Mouse (Mus musculus) liver, embryonic 14.5 days (tissue): Measurements from ENCODE around the gene Focad.

Source experiments
- CTCF ChIP-seq: IDR thresholded peaks from 2 replicates; pipeline ENCODE4 v1.5.1; 2016; ENCODE audit warnings: antibody characterized with exemption, low read depth, control low read depth
- EP300 ChIP-seq: IDR thresholded peaks from 2 replicates; pipeline ENCODE4 v1.6.1; 2016; ENCODE audit warnings: antibody characterized with exemption, low read depth

DNA sequence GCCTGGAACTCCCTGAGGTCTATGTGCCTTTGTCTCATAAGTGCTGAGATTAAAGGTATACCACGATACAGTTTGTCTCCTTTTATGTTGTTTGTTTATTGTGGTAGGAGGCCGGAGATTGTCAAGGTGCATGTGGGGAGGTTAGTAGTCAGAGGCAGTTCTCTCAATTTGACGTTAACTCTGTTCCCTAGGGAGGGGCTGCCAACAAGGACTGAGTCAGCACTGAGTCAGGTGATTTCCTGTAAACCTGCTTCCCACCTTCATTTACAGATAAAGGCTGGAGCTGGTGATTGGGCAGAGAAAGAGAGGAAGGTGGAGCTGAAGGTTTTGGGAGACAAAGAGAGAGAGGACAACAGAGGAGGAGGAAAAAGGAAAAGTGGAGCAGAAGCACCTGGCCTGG lies 15.4 kb upstream of the Focad start:
- no peak for TF ChIP-seq CTCF
- TF ChIP-seq EP300: no peak
